Mouse (Mus musculus) cerebellum, adult 2 months (tissue): ENCODE data around the gene Cldn15.

ENCODE experiments used
- CTCF ChIP-seq: fragments of 200-500 bp; IDR thresholded peaks from 2 replicates; pipeline ENCODE4 v1.5.1; 2011; ENCODE audit warnings: low read depth, mild to moderate bottlenecking, control low read depth, low read length, moderate library complexity, borderline replicate concordance; ENCODE audit not compliant: insufficient read depth
- POLR2A ChIP-seq: fragments of 200-500 bp; IDR thresholded peaks from 2 replicates; pipeline ENCODE4 v1.6.1; 2011; ENCODE audit warnings: low read length, control low read depth, borderline replicate concordance; ENCODE audit not compliant: insufficient read depth

- TF ChIP-seq POLR2A (no peak), CTCF (no peak)
Observed at GRCm38 (mm10) chr5:136922830-136923229, 43.6 kb upstream of the Cldn15 start.
